Mouse (Mus musculus) 416B (cell line): ENCODE measurements around the gene Strbp.
"Not testable (repeated sequence)": the region's sequence is repeated elsewhere in the genome, so short reads cannot be mapped to it uniquely, and the experiment has no call there.

Experiments used
- DNase-seq: peaks from one replicate; pipeline ENCODE4 v3.0.0; 2011; ENCODE audit warnings: low read depth

Strbp gene

DNA sequence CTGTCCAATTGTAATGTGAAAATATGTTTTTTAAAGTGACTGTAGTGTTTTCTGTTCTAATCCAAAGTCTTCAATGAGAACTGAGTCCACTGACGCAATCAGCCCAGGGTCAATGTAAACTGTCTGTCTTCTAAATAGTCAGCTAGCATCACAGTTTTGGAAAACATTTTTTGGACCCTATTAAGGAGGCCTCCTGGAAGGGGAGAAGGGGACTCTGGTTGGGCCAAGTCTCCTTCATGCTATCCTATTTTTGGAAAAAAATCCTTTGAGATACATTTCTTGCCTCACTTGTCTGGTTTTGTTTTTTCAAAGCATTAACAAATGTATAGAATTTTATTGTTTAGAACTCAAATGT lies 184.4 kb downstream of the Strbp start:
- no peak for DNase-seq

DNA sequence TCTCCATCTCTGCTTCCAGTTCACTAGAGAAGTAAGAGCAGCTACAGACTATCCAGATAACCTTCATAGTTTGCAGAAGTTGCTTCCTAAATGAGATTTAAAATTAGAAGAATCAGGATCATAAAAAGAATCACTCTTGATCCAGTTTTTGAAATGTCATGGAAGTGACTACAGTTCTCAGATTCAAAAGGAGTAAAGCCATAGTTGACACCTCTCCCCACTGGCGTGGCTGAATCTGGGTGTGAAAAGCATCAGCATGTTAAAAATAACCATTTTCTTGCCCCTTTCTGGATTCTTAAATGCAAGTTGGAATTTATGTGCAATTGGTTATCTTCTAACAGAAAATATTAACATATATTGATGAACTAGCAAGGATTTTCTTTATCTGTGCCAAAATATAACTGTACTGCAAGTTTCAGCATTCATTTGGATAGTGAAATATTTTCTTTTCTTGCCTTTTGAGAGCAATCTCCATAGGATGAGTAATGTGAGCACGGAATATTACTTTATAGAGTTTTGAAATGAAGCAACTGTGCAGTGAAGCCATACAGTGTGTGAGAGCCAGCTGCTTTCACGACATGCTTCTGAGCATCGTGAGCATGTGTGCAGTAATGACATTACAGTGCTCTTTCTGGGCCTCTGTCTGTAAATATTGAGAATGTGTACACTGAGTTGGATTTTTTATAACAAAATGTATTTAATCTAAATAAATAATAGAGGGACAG lies 184.9 kb downstream of the Strbp start:
- DNase-seq: no peak

DNA sequence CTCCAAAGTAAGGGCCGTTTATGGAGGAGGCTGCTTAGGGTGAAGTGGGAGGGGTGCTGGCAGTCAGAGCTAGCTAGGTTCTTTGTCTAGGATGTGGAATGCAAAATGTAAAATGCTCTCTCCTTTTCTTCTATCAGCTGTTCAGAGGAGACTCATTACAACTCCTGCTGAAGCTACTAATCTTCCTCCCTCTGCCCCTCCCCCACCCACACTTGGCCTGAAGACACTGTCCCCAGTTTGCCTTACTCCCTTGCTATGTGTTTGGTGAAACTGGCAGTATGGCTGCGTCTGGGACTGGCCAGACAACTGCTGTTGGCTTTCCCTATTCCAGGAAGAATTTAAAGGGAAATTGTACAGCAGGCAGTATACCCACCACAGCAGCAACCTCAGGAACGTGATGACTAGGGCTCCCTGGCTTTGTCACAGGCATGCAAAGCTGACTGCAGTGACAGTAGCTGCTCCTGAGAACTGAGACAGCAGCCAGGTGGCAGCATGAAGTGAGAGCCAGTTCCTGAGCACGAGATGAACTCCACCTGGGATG lies 186.7 kb downstream of the Strbp start:
- DNase-seq: no peak

DNA sequence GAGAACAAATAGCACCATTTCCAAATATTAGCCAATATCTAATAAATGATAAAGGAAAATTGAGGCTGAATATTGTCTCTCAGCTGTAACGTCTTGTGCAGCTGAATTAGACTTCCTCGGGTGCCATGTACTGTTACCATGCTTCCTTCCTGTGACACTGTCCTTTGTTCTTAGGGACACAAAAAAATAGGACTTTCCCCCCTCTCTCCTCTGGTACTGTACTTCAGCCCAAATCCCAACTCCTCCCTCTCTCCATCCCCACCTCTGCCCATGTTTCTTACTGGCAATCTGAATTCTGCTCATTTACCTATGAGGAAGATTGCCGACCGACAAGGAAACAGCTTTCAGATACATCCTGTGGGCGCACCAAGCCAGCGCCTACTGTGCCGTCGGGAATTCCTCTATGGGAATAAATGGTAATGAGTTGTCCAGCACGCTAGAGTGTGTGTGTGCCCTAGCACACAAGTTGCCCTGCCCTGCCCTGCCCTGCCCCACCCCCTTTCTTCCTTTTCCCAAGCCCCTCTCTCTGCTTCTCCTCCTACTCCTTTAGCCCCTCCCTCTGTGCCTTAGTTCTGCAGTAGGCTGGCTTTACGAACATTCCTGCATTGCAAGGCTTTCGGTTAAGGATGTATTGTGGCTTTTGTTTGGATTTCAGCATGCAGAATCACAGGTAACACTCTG lies 187.5 kb downstream of the Strbp start, which contains the start of gene Gpr21:
Gene Gpr21 (plus strand): TSS at position 303 of the 681 bp plus-strand sequence.
- DNase-seq: no peak

DNA sequence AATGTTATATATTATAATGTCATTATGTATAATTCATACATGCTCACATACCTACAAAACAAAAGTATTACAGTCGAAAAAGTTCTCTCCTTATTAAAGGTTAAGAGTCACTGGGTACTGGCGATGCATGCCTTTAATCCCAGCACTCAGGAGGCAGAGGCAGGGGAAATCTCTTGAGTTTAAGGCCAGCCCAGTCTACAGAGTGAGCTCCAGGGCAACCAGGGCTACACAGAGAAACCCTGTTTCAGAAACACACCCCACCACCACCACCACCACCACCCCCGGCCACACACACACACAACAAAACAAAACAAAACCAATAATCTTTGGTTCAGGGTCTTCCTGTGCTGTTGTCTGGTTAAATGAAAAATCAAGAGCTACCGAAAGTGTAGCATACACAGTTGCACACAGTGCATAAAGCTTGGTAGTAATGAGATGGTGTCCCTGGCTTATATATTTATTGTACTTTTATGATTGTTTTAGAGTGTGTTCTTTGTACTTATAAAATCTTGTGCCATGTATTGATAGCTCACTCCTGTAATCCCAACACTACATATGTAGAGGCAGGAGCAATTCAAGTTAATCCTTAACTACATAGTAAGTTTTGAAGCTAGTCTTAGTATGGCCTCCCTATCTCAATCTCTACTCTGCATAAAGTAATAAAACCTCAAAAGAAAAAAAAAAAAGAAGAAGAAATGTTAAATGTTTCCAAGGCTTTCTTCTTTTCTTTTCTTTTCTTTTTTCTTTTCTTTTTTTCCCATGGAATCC lies 192.3 kb downstream of the Strbp start:
- no peak for DNase-seq

DNA sequence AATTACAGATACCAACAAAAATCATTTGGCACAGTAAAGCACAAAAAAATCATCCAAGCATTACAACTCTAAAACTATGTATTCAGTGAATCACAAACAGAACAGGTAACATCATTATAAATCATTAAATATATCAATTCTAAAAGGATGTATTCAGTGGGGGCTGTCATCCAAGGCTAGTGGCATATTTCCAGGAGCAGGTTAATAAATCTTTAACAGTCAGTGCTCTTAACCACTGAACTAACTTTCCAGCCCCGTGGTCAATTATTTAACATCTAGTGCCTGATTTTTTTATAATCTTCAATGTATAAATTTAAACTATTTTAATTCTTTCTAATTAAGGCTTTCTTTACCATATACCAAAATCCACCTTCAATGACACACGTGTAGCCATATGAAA lies 197.8 kb downstream of the Strbp start:
- not testable (repeated sequence) for DNase-seq

DNA sequence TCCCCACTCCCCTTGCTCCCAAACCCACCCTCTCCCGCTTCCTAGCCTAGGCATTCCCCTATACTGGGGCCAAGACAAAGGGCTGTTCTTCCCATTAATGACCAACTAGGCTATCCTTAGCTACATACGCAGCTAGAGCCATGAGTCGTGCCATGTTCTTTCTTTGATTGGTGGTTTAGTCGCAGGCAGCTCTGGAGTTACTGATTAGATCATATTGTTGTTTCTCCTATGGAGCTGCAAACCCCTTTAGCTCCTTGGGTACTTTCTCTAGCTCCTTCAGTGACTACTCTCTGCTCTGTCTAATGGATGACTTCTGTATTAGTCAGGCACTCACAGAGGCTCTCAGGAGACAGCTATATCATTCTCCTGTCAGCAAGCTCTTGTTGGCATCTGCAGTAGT lies 206.3 kb downstream of the Strbp start:
- no peak for DNase-seq

DNA sequence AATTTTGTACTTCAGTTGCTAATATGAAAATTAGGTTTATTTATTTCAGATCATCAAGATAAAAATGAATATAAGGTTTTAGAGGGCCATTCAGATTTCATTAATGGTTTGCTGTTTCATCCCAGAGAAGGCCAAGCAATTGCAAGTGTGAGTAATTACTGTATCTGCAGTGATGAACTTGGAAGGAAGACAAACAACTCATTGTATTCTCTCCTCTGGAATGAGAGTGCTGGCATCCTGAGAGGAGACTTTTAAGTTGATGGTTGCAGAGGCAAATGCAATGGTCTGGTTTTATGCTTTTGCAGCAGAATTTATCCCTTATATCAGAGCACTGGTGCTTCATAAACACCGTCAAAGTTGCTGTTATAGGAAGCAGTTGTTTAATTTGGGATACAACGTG lies 214.7 kb downstream of the Strbp start:
- no peak for DNase-seq

DNA sequence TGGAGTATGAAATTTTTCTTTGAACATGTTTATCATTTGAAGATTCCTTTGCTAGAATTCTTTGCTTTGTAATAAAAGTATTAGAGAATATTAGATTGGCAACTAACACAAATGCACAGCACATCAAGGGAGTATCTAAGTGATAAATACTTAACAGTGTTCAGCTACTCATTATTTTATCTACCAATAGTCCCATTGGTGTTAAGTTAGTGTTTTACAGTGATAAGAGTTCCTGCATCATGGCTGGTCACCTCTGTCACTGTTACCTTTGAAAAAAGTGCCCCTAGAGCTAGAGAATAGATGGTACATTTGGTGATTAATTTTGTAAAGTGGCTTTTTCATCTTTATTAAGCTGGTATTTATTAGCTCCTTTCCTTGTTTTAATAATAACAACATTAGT lies 217.3 kb downstream of the Strbp start:
- DNase-seq: no peak

DNA sequence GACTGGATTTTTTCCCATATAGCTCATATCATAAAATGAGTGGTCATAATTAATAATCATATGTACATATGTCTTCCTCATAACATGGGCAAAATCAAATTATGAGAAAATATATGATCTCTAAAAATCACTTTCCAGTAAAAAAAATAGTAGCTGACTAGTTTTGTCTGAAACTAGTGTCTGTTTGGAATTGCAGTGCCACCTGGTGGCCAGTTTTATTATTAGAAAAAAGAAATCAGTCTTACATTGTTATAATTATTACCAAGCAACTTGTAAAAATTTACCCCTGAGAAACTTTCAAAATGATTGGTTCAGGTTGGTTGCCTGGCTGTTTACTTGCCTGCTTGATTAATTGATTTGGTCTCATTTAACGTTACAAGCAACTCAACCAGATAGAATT lies 218.3 kb downstream of the Strbp start:
- DNase-seq: peak; percentile 74

DNA sequence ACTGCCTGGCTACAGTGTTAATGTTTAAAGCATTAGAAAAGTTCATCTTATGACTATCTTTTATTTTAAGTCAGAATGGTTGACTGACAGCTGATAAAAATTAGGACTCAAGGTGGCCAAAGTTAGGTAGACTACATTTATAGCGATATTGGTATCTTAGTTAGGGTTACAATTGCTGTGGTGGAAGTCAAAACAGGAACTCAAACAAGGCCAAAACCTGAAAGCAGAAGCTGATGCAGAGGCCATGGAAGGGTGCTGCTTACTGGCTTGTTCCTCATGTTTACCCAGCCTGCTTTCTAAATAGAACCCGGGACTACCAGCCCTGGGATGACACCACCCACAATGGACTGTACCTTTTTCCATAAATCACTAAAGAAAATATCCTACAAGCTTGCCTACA lies 219.5 kb downstream of the Strbp start:
- no peak for DNase-seq

DNA sequence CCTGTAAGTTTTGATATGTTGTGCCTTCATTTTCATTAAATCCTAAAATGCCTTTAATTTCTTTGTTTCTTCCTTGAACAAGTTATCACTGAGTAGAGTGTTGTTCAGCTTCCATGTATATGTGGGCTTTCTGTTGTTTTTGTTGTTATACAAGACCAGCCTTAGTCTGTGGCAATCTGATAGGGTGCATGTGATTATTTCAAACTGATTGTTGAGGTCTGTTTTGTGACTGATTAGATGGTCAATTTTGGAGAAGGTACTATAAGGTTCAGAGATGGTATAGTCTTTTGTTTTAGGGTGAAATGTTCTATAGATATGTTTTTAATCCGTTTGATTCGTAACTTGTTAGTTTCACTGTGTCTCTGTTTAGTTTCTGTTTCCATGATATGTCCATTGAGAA lies 223.6 kb downstream of the Strbp start:
- DNase-seq: no peak

DNA sequence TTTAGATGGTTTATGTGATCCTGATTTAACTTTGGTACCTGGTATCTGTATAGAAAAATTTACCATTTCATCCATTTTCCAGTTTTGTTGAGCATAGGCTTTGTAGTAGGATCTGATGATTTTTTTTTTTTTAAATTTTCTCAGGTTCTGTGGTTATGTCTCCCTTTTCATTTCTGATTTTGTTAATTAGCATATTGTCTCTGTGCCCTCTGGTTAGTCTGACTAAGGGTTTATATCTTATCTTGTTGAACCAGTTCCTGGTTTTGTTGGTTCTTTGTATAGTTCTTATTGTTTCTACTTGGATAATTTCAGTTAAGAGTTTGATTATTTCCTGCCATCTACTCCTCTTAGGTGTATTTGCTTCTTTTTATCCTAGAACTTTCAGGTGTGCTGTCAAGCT lies 224.1 kb downstream of the Strbp start:
- DNase-seq: no peak

DNA sequence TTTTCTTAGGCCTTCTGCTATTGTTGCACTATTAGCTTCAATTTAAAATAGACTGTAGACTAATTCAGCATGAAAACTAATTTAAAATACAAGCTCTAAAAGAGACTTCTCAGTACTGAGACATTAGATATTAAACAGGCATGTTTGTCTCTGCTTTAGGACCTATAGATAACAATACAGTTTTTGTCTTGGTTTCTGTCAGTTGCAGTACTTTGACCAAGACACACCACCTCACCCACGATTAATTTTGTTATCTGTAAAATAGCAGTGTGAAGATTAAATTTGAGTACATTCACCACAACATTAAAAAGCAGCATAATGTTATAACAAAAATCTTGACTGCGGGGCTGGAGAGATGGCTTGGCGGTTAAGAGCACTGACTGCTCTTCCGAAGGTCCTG lies 237.4 kb downstream of the Strbp start:
- DNase-seq: no peak

DNA sequence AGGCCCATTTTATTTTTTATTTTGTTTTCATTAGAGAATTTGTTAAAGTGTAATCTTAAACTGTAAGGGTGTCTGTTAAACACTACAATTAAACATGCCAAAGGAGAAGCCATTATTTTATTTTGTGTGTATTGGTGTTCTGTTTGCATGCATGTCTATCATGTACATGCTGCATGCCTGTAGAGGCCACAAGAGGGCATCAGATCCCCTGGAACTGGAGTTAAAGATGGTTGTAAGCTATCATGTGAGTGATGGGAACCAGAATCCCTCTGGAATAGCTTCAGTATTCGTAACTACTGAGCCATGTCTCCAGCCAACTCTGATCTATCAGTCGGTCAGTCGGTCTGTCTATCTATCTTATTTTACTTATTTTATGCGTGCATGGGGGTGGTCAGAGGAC lies 243.0 kb downstream of the Strbp start:
- DNase-seq: no peak

DNA sequence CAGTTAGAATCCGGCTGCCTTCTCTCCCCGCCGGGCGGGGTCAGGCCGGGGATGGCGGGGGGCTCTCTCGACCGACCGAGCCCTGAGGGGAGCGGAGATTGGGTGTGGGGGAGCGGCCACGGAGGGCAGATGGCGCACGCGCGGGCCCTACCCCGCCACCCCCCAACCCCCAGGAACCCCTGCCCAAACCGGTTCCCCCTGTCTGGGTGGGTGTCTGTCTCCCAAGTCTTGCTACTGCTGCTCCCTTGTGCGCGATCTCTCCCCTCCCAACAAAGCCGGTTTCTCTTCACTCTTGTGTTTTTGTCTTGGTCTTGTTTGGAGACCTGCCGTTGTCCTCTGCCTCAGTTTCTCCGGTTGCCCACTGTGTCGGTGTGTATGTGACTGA lies 251.3 kb downstream of the Strbp start:
- no peak for DNase-seq

DNA sequence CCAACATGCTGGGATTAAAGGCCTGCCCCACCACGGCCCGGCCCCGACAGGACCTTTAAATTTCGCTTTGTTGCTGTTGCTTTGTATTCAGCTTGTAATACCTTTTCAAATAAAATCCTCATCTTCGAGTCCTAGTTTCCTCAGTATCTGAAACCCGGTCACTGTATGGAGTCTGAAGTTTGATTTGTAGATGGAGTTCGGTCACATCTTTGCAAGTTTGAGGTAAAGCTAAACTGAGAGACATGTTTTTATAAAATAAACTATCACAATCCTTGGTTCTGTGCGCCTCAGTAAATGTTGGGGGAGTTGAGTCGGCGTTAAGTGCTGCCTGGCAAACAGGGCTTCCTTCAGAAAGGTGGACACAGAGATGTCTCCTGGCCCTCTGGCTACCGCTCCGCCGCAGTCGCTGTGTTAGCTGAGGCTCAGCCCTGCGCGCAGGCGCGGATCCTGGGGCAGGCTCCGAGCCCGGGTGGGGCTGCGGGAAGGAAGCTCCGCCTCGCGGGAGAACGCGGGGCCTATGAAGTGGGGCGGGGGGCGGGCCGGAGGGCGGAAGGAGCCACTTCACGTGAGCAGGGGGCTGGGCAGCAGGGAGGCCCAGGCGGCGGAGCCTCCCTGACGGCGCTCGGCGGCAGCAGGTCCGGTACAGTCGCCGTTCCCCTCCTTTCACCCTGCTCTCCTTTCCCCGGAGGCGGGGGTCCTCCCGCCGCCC lies 251.8 kb downstream of the Strbp start:
- peak; percentile 93 for DNase-seq

DNA sequence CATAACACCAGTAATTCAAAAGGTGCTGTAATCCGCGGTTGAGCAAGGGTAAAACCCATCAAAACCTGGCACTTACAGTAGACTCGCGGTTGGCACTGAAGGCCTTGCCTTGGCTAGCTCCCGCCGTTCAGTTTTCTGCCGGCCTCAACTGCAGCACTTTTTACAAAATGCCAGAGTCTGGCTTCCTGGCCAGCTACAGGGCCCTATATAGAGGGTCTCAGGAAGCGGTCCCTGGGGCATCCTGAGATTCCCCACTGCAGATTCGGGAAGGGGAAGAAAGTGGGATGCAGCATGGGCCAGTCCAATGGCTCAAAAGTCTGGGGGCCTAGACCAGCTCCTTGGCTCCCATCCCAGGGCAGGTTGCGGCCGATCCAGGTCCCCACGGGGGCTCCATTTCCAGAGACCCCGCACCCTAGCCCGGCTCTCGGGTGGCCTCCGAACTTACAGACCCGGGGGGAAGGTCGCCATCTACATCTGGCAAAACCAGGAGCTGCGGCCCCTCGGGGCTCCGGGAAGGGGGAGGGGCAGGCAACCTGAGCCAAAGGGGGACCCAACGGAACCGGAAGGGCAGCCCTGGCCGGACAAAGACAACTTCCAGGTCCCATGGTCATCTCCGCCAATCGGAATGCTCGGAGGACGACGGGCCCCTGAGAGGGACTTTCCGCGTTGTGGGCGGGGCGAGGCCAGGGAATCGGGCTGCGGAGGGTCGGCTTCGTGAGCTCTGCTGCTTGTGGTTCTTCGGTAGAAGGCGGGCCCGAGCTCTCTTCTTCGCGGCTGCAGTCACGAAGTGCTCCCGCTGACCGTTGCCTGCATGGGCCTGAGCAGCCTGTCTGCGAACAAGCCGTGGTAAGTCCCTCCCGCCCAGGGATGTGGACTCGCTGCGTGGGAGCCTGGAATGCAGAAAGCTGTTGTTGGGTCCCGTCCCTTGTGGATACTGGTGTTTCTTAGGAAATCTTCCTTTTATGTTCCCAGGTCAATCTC lies 260.8 kb downstream of the Strbp start, which contains the start of the genes Zbtb26, Zbtb6 and Rabgap1:
Gene Zbtb26 (minus strand): TSS at position 525 of the 981 bp plus-strand sequence.
Gene Zbtb6 (minus strand): TSS at position 561 of the 981 bp plus-strand sequence.
Gene Rabgap1 (plus strand): TSS at position 669 of the 981 bp plus-strand sequence.
- DNase-seq: peak; percentile 96
